Mouse (Mus musculus) left cerebral cortex, postnatal 25 days (tissue): ENCODE results near the gene Slc12a4. TPM values are rescaled to one million over a fixed set of nuclear protein-coding genes. Genes with fewer than 3 reads are reported as not detected.
A peak's percentile ranks its signal among the peaks of the same experiment; 100 is the strongest.

Source experiments
- DNase-seq, 2 experiments: peaks; one replicate each; pipeline ENCODE4 v3.0.0; 2022; ENCODE audit warnings: low spot score in 2 of 2, mixed read lengths in 1 of 2
- intact Hi-C: fragments of 180-260 bp; cut with DNase I; formaldehyde crosslinking; loops from one replicate; pipeline ENCODE4 v1.15.1; 2025
- total RNA-seq, 2 experiments: library from RNA; stranded (reverse); gene quantifications; 2 replicates each; pipeline ENCODE4 v1.2.3; 2021

Slc12a4 gene
- total RNA-seq, 2 experiments from 2014 or later = 20.0 to 23.3 TPM

- no peak for DNase-seq
- intact Hi-C loops = no loop called here
Measured at GRCm38 (mm10) chr8:105975363-105975762, 9.5 kb upstream of the Slc12a4 start.

- intact Hi-C loops = no loop called here
- no peak for DNase-seq
Measured at GRCm38 (mm10) chr8:105971019-105971720, 5.3 kb upstream of the Slc12a4 start.

DNA sequence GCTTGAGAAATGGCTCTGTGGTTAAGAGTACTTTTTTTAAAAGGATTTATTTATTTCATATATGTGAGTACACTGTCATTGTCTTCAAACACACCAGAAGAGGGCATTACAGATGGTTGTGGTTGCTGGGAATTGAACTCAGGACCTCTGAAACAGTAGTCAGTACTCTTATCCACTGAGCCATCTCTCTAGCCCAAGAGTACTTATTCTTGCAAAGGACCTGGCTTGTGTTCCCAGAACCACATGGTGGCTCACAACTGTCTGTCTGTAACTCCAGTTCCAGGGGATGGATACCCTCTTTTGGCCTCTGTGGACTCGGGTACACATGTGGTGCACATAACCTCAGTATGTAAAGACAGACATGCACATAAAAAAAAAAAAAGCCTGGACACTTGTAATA is 3.5 kb upstream of the Slc12a4 start:
- intact Hi-C loops = no loop called here
- DNase-seq = no peak

- intact Hi-C loops = no loop called here
Measured at GRCm38 (mm10) chr8:105966692-105967311, 905 bp upstream of the Slc12a4 start.

DNA sequence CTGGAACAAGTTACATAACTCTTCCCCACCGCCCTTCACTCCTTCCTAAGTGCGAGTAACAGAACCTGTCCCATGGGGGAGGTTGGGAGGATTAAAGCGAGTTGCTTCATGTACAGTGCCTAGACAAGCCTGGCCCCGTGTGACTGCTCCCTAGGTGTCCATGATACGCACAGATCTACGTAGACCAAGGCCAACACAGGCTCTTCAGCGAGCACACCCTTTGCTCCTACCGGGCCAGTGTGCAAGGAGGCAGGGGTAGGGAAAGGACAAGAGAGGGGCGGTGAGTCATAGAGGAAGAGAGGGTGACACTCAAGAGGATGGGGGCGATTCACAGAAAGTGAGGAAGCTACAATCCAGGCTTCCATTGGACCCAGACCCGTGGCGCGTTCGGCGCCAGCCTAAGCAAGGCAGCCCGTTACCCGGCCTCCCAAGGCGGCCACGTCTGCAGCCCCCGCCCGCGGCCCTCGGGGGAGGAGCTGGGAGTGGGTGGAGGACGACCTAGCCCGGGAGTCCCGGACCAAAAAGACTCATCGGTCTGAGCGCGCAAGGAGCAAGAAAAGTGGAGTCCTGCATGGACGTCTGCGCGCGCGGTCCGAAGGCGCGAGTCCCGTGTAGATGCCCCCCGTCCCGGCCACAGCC is 512 bp downstream of the Slc12a4 start:
- peak in 1 of 2 experiments; percentile 16 for DNase-seq
- intact Hi-C loops = no loop called here

More at GRCm38 (mm10) chr8:105966692-105967311, 905 bp upstream of the Slc12a4 start:
- no peak for DNase-seq

DNA sequence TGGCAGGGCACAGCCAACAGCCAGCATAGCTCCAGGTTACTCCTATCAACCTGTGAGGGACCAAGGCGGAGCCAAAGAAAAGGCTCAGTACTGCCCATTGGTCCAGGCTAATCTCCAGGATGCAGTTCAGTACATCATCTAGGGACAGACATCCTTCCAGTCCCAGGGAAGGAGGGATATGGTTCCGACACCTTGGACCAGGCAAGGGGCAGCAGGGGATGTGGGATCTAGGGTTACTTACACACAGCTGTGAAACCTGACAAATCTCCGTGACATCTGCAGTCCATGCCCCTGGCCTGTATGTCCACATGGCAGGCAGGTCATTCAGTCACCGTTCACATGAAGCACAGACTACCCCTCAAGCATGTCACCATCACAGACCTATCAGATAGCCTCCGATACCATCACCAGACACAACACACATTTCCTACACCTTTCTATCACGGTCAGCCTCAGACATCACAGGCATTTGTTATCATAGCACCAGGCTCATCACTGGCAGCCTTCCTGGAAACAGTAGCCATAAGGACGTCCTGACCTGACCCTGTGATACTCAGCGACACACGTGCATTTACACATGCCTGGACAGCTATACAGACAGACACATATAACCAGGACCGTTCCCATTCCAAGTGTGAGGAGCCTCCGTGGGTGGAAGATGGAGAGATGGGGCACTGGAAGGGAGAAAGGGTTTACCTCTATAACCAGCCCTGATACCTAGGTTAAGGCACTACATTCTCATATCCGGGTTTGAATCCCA is 1.2 kb downstream of the Slc12a4 start:
- intact Hi-C loops = no loop called here
- no peak for DNase-seq

GRCm38 (mm10) chr8:105961536-105961935 is 4.4 kb downstream of the Slc12a4 start:
- no peak for DNase-seq
- intact Hi-C loops = no loop called here

DNA sequence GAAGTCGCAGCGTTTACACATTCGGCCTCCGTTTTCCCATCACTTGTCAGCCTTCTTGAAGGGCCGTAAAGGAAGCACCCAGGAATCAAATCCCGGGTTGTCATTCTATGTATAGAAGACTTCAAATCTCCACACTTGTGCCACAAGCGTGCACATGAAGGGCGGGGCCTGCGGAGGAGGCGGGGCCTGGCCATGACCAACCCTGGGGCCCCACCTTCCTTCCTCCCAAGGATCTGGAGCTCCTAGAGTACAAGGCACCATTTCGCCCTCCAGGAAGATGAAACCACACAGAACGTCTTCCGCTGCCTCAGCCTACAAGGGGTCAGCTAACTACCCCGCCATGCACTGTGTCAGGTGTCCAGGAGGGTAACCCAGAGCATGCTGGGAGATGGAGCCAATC is 4.8 kb downstream of the Slc12a4 start:
- intact Hi-C loops = no loop called here
- no peak for DNase-seq

GRCm38 (mm10) chr8:105959350-105959749 is 6.5 kb downstream of the Slc12a4 start:
- intact Hi-C loops = no loop called here
- no peak for DNase-seq

DNA sequence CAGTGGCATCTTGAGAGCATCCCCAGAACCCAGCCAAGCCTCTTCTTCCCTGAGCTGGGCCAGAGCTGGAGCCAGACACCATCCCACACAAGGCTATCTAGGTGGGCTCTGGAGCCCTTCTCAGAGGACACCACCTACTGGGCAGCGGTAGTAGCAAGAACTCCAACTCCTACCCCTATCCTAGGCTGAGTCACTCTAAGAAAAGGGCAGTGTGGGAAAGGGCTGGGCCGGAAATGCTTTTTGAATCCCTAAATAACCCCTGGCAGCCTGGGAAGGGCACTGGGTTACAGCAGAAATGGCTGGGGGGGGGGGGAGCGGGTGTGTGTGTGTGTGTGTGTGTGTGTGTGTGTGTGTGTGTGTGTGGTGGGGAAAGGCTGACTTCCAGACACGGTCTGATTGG is 8.1 kb downstream of the Slc12a4 start:
- intact Hi-C loops = no loop called here
- no peak for DNase-seq

DNA sequence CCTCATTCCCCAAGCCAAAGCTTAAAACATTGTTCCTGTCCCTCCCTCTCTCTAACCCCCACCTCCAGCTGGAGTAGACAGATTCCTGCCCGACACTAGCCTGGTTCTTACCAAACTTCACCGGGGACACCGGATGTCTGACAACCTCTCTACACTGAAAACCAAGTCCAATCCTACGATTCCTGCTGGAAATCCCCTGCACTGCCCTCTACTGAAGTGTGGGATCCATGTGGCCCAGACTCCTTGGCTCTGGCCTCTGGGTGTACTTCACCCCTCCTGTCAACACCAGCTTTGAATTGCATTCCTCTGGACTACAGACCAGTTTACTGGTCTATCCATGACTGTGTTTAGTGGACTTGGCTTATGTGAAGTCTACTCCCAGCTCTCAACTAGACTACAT is 9.3 kb downstream of the Slc12a4 start:
- DNase-seq = no peak
- intact Hi-C loops = no loop called here

DNA sequence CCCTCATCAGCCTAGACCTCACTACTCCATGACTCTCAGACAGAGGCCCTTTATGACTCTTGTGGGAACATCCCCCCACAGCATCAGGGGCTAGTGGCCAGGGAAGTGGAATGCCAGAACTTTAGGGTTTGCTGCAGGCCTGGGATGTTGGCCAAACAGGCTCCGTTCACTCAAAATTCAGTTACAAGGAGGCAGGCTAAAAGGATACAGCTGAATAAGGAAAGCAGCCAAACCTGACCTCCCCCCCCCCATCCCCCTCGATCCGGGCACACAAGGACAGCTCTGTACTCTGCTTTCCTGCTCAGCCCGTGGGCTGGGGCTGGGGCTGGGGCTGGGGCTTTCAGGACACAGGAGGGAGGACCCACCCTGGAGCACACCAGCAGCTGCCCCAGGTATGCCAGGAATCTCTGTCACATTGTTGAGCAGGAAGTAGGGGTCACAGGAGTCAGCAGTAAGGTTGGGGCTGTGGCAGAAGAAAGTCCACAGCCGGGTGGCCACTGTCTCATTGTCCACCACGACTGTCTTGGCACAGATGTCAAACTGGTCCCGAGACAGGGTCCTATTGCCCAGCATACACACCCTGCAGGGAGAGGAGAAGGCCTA is 14.7 kb downstream of the Slc12a4 start:
- intact Hi-C loops = no loop called here
- peak in 1 of 2 experiments; percentile 63 for DNase-seq

DNA sequence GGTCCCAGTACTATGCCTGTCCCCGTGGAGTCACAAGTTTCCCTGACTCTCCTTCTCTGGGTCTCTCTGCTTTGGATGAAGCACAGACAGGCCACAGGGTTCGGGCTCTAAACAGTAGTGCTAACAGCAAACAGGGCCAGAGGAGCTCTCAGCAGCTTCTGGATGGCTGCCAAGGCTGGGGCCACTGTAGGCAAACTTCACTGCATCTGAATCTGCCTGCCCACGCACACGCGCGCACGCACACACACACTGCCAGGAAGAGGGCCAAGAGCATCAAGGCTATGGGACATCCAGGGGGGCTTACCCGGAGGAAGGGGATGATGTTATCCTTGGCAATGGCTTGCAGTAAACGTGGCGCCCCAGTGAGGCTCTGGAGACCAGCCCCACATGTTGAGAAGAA is 16.5 kb downstream of the Slc12a4 start:
- intact Hi-C loops = no loop called here
- peak; percentile 64 to 67 for DNase-seq

DNA sequence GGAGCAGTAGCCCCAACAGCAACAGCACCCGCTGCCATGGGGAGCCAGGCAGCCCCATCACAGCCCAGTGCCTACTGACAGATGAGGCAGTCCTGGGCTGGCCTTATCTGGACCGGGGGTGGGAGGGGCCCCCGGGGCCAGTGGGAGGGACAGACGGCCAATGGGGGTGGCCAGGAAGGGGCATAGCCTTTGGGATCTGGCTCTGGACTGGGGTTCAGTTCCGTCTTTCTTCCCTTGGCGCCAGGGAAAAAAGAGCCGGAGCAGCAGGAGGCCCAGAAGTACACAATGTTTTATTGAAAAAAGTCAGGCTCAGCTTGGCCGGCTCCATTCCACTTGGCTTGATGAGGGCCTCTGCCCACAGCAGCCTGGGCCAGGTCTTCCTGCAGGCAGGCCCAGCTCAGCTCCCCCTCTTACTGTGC is 22.6 kb downstream of the Slc12a4 start, which contains the start of gene Lcat:
Gene Lcat (minus strand): TSS at position 62 of the 419 bp plus-strand sequence.
- intact Hi-C loops = no loop called here
- DNase-seq = peak in 1 of 2 experiments; percentile 60

DNA sequence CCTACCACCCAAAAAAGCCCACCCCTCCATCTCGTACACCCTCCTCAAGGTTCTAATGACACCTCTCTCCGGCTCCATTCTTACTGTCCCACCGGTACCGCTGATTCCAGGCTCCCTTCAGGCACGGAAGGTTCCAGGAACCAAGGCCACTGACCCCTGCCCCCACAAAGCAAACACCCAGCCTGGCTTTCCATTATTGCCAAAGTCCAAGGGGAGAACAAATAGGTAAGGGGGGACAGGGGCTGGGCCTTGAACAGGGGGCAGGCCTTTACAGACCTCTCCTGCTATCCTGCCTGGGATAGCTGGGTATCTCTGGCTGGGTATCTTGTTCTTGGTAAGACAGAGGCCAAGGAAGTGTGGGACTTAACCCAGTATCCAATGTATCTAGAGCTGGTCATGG is 23.4 kb downstream of the Slc12a4 start:
- no peak for DNase-seq
- intact Hi-C loops = no loop called here

GRCm38 (mm10) chr8:105942026-105942425 is 23.9 kb downstream of the Slc12a4 start:
- DNase-seq = no peak
- intact Hi-C loops = no loop called here

GRCm38 (mm10) chr8:105938306-105938669 is 27.6 kb downstream of the Slc12a4 start, which contains the start of gene Psmb10:
TSS of gene Psmb10 (minus strand) at chr8:105938444.
- intact Hi-C loops = no loop called here
- peak in 1 of 2 experiments; percentile 45 for DNase-seq

DNA sequence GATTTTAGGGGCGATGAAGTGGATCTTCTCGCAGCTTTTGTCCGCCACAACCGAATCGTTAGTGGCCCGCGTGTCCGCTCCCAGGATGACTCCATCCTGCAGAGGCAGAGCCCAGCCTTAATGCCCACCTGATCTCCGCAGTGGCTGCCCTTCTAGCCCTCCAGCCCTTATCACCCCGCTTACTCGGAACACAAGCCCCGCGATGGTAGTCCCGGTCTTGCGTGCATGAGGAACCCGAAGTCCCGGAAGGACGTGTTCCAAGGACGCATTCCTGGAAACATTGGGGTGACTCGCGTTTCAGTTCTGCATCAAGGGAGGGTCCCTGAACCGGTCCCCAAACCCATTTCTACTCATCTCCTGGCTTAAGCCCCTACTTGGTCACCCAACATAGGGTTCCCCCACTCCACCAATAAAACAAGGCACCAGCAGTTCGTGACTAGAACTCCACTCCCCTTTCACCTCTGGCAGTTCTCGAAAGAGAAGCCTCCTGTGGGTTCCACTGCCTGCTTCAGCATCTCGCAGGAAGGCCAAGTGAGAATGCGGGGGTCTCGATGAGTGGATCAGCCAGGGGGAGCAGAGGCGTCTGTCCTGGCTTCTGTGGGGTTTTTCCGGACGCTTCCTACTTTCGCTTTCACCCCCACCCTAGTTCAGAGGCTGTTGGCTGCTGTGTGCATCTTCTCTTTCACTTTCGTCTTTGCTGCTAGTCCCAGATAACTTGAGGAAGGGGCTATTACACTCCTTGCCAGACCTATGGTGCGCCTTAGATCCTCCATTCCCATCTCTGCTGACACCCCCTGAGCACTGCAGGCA is 28.2 kb downstream of the Slc12a4 start:
- intact Hi-C loops = no loop called here
- DNase-seq = peak; percentile 55 to 60
